Mouse (Mus musculus): ENCODE data around the gene Pop7.

DNA sequence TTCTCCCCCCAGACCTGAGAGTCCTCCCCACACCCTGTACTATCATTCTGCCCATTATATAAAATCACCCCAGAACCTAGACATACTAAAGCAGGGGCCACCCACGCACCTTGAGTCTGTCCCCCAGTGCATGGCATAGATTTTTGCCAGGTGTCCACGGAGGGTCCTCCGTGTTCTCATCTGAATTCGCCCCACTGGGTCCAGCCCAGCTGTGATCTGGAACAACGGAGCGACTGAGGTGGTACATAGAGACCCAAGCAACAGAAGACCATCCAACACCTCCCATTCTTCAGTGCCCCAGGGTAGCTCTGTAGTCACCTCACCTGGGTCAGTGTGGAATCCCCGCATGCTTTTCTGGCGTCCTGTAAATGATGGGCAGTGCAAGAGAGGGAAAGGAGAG lies 27.8 kb upstream of the Pop7 start:
- TF ChIP-seq CTCF (IDR thresholded peaks at IDR 0.05; ENCODE audit: control insufficient read depth, insufficient read depth, insufficient replicate concordance, low read depth, low read length) (no peak), POLR2A (IDR thresholded peaks at IDR 0.05; ENCODE audit: control insufficient read depth, low read depth, low read length) (no peak)
